Mouse (Mus musculus) erythroid progenitor cell, adult 5-6 weeks (primary cell): ENCODE measurements around the gene Ccl1. TPM values are rescaled to one million over a fixed set of nuclear protein-coding genes. Genes with fewer than 3 reads are reported as not detected.

Source experiments
- ATAC-seq: replicated peaks from 2 replicates; pipeline ENCODE4 v1.8.0; 2016; ENCODE audit warnings: moderate number of reproducible peaks, mild to moderate bottlenecking, moderate TSS enrichment, inconsistent platforms; ENCODE audit not compliant: poor library complexity, low FRiP score, severe bottlenecking
- total RNA-seq, 2 experiments: library from RNA; stranded (forward) in 1 of 2; stranded (reverse) in 1 of 2; fragments of 150-400 nt in 1 of 2; fragments of 186-747, 209-891 nt in 1 of 2; gene quantifications; 2 replicates each; pipeline versions ENCODE4 v1.2.3 to v1.2.4; 2015 to 2017; ENCODE audit warnings: low replicate concordance in 2 of 2

Gene Ccl1
- total RNA-seq (2015; ENCODE audit: low replicate concordance) (not detected in 2 replicates), total RNA-seq (2017; ENCODE audit: low replicate concordance) (not detected in 2 replicates)

DNA sequence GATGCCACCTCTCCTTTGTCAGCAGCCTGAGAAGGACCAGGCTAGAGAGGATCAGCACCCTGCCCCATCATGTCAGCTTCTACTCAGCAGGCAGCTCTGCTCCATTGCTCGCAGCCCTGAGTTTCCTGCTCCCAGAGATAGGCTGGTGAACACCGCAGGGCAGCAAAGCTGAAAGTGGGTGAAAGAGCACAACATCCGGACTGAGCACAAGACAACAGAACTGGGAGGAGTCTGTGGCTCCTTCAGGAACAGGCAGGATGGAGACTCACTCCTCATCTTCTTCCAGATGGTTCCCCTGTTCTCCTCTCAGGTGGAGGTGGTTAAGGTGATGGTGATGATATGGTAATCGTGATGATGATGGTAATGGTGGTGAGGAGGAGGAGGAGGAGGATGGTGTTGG lies at the start of gene Ccl1:
Gene Ccl1, minus strand, starts transcription at position 101 of the 400 bp plus-strand sequence.
- no peak for ATAC-seq

DNA sequence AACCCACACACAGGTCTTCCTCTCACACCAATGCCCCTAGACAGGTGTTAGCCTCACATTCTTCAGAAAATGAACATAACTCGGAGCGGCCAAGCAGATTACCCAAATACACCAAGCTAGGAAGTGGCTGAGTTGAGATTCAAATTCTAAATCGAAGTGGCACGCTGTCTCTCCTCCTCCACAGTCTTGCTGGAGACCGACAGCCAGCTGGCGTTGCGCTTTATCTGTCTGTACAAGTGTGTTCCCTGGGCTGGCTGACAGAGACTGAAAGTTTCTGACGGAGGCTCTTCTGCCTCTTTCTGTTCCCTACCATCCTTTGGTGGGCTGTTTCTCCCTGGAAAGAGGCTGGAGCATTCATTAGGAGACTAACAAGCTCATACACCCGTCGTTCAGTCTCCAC lies 45.5 kb upstream of the Ccl1 start:
- ATAC-seq: no peak

DNA sequence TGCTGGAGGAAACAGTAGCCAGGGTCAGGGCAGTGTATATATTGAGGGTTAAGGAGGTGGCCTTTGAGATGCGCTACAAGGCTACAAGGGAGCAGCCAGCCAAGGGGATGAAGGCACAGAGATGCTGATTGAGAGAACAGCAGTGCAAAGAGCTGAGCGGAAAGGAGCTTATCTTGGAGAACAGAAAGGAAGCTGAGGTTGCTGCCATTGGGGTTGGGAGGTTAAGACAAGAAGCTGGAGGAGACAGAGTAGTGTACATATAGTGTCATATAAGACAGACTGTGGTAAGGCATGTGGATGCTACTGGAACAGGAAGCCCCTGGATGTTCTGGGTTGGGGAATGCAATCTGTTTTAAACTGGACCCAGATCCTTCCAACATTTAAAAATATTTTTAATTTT lies 35.4 kb upstream of the Ccl1 start:
- ATAC-seq: no peak

DNA sequence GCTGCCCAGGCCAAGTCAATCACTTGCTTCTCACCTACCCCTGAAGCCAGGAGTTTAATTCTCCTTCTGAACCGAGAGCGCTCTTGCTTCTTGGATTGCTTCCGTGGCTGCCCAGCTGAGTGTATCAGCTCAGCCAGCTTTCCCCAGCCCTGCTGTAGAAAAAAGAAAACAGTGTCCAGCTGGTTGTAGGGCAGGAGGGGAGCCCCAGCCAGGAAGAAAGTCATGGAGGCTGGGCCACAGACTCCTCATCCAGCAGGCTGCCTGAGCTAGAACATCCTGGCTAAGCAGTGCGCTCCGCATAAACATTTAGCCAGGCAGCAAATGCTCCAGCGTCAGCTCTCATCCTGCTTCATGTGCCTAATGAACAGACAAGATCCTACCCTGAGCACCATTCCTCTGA lies 34.9 kb upstream of the Ccl1 start:
- no peak for ATAC-seq

DNA sequence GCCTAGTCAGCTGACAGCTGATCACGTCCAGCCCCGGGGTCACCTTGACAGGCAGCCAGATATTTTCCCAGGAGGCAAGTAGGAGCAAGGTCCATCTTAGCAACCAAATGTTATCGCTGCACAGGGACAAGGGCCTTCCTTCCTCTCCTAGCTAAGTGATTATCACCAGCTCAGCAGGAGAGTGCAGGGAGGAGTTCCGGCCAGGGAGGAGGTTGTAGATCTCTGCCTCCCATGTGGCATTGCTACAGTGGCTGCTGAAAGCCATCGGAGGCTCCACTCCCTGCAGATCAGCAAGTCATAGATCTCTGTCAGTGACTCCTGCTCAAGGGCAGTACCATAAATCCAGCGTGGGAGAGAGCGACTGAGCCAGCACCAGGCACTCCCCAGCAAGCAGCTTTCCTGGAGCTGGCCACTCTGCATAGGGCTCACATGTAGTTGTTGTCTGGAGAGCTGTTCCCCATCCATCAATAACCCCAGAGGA lies 34.5 kb upstream of the Ccl1 start:
- ATAC-seq: no peak

DNA sequence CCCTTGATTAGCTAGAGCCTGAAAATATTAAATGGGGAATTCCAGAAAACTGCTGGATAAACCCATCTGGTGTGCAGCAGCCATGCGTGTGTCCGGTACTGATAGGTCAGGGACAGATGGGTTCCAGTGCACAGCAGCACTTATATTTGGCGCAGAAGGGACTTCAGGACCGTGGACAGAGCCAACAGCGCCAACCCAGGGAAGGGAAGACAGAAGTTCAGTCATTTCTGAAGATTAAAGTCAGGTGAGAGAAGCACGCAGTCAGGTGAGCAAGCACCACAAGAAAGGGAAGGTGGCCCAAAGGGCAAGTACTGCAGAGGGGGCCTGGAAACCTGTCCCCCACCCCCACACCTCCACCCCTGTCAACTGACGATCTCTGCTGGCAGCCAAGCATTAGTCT lies 7.7 kb upstream of the Ccl1 start:
- ATAC-seq: no peak

GRCm38 (mm10) chr11:82310336-82311045 lies 5.0 kb upstream of the Ccl1 start:
- ATAC-seq: no peak

- ATAC-seq: no peak
These were observed 7.6 kb downstream of the Ccl1 start for GRCm38 (mm10) chr11:82297895-82298294.

DNA sequence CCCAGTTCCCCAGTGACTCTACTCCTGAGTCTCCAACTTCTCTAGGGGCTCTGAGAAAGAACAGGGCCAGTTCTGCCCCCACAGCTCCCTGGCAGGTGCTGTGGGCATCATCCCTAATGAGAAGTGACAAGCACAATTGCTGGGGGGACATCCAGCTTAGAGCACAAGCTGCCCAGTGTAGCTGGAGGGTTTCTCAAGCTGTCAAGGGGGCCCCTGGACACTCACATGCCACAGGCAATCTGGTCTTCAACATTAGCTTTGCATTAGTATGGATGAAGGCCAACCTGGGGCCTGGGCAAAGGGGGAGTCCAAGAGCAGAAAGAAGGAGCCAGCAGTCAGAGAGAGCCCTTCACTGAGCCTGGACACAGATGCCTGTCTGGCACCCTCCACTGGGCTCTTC lies 14.6 kb downstream of the Ccl1 start:
- ATAC-seq: no peak

- no peak for ATAC-seq
These were observed 31.2 kb downstream of the Ccl1 start for GRCm38 (mm10) chr11:82274149-82274812.

DNA sequence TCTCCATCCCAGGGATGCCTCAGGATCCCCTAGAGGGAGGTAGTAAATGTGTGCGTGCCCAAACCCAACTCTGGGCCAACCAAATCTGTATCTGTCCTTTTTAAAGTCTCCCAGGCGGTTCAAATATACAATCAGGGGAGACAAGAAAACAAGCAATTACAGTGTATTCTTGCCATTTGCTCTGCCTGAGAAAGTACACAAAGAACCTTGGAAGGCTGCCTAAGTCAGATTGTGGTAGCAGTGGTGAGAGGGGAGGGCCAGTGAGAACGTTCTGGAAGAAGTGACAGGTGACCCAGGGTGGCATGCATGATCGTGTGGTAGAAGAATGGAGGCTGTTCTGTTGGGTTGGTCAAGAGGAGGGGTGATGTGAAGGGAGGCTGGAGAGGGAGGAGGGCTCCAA lies 46.4 kb downstream of the Ccl1 start:
- no peak for ATAC-seq

- ATAC-seq: no peak
These were observed 49.9 kb downstream of the Ccl1 start for GRCm38 (mm10) chr11:82255601-82256000.

DNA sequence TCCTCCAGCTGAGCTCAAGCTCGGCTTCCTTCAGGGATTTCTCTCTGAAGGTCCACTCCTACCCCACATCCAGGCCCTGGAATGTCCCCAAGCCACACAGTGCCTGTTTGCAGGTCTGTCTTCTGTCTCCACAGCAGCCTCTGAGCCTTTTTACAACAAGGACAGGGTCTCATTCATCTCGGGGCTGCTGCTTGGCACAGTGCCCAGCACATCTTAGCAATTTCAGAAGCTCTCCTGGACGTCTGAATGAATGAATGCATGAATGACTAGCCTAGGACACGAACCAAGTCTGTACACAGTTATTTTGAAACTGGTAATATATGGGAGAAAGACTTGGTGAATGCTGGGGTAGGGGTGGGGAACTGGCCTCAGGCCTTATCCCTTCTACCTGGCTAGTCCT lies 52.1 kb downstream of the Ccl1 start:
- no peak for ATAC-seq

GRCm38 (mm10) chr11:82251251-82251650 lies 54.2 kb downstream of the Ccl1 start:
- ATAC-seq: no peak

GRCm38 (mm10) chr11:82249945-82250344 lies 55.5 kb downstream of the Ccl1 start:
- ATAC-seq: no peak

GRCm38 (mm10) chr11:82237439-82237838 lies 68.1 kb downstream of the Ccl1 start:
- no peak for ATAC-seq

- ATAC-seq: no peak; the same call in 1 of the 2 replicates
These were observed 69.8 kb downstream of the Ccl1 start for GRCm38 (mm10) chr11:82235551-82236207.

GRCm38 (mm10) chr11:82233991-82234390 lies 71.5 kb downstream of the Ccl1 start:
- no peak for ATAC-seq

GRCm38 (mm10) chr11:82226976-82227375 lies 78.5 kb downstream of the Ccl1 start:
- no peak for ATAC-seq

DNA sequence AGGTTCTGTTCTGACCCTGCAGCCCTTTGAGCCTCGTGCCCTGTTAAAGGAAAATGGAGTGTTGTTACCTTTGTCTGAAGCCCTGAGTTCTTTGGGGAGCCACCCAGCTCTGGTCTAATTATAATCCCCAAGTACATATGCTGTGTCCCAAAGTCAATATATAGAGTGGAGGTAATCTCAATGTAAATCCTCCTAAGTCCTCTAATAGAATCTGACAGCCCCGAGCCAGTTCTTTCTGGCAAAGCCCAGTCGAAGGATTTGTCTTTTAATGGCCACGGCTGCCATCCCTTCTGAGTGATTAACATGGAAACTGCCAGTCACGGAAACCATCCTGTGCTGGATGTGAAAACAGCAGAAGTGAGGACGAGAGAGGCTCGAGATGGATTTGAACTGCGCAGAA lies 79.6 kb downstream of the Ccl1 start:
- no peak for ATAC-seq

DNA sequence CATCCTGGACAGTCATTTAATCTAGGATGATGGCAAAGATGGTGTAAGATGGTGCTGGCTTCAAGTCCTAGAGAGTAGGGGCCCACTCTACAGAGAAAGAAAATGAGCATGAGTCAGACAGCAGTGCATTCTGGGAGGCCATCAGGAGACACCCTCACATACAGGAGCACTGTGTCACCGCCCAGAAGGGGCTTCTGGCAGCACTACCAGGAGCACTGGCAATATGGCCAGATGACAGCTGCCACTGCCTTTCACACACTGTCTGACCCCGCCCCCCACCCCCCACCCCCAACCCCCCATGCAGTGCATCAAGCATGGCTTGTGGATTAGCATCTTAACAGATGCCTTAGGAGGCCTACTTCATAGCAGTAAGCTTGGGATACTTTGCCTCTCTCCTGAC lies 89.0 kb downstream of the Ccl1 start:
- ATAC-seq: no peak
